In the genomic region with DNA sequence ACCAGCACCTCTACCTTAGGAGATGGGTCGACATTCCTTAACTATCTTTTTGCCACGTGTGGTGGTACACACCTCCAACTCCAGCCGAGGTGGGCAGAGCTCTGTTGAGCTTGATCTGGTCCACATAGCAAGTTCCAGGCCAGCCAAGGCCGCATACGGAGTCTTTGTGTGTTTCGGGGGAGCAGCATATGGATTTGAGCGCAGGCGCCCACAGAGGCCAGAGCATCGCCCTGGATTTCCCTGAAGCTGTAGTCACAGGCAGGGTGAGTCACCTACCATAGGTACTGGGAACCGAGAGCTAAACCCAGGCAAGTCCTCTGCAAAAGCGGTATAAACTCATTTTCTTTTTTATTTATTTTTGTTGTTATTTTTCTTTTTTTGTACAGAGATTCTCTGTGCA, we compare ENCODE assay signal across 9 mouse cellular contexts. TPM values are rescaled to one million over a fixed set of nuclear protein-coding genes. Genes with fewer than 3 reads are reported as not detected.
DNase-seq lines count a peak whose midpoint lies in the region; ATAC-seq lines count a peak whose summit lies in the region.
"Had no signal": no experiment of that assay in that cellular context is flagged by ENCODE, and none has a peak within 500 bp of the region (broad histone marks: within the 10 kb centered on the region; RNA-seq: fewer than 3 reads in every experiment).

No protein-coding gene starts in this region.

- H3K9ac ChIP-seq in heart, embryonic 14.5 days (ENCODE audit: low read length) = peak overlapping the region; percentile 23
- H3K9ac ChIP-seq in midbrain, embryonic 15.5 days = no peak overlapping the region
- no peak overlapping the region for H3K9ac ChIP-seq in hindbrain, embryonic 15.5 days
- no peak overlapping the region for H3K9ac ChIP-seq in neural tube, embryonic 15.5 days (replicated peaks)

- H3K4me3 ChIP-seq in heart, embryonic 14.5 days (ENCODE audit: control insufficient read depth in 1 of 2, insufficient read depth in 1 of 2, low read depth in 1 of 2, low read length in 2 of 2) = 0 out of 4 replicates have a peak overlapping the region, but pooled peaks of 1 of the 2 experiments have one; percentile 10
- H3K4me3 ChIP-seq in midbrain, embryonic 10.5 days = no peak overlapping the region
- H3K4me3 ChIP-seq in midbrain, embryonic 15.5 days = no peak overlapping the region
- H3K4me3 ChIP-seq in hindbrain, embryonic 15.5 days = no peak overlapping the region
- H3K4me3 ChIP-seq in neural tube, embryonic 15.5 days (replicated peaks) = no peak overlapping the region

- peaks cover 4% of the 10 kb centered on the region; the same call in 1 of the 2 replicates for H3K9me3 ChIP-seq in heart, embryonic 14.5 days (ENCODE audit: control insufficient read depth, low read length)
- H3K9me3 ChIP-seq in midbrain, embryonic 10.5 days (replicated peaks) = peaks cover 8% of the 10 kb centered on the region; the same call in 1 of the 2 replicates
- H3K9me3 ChIP-seq in midbrain, embryonic 15.5 days = no peaks in the 10 kb centered on the region
- H3K9me3 ChIP-seq in hindbrain, embryonic 15.5 days = no peaks in the 10 kb centered on the region
- no peaks in the 10 kb centered on the region for H3K9me3 ChIP-seq in neural tube, embryonic 15.5 days (replicated peaks)

- H3K4me1 ChIP-seq in heart, embryonic 14.5 days (ENCODE audit: control insufficient read depth in 2 of 2, insufficient read depth in 2 of 2, low read length in 2 of 2) = peaks cover 39 to 80% of the 10 kb centered on the region in 2 experiments
- H3K4me1 ChIP-seq in midbrain, embryonic 10.5 days = peaks cover 53% of the 10 kb centered on the region
- peaks cover 31% of the 10 kb centered on the region for H3K4me1 ChIP-seq in midbrain, embryonic 15.5 days
- H3K4me1 ChIP-seq in hindbrain, embryonic 15.5 days (replicated peaks) = peaks cover 41% of the 10 kb centered on the region
- peaks cover 38% of the 10 kb centered on the region for H3K4me1 ChIP-seq in neural tube, embryonic 15.5 days

- H3K27ac ChIP-seq in heart, embryonic 14.5 days (replicated peaks in 1 of 2; ENCODE audit: control insufficient read depth in 1 of 2, insufficient read depth in 1 of 2, low read depth in 2 of 2, low read length in 2 of 2) = peak overlapping the region; percentile 78 to 90
- peak overlapping the region; percentile 66 for H3K27ac ChIP-seq in midbrain, embryonic 10.5 days (replicated peaks)
- H3K27ac ChIP-seq in midbrain, embryonic 15.5 days = no peak overlapping the region
- 0 out of 2 replicates have a peak overlapping the region, but pooled peaks have one; percentile 19 for H3K27ac ChIP-seq in hindbrain, embryonic 15.5 days (replicated peaks)
- H3K27ac ChIP-seq in neural tube, embryonic 15.5 days (replicated peaks) = peak overlapping the region; percentile 64

- WGBS in heart, embryonic 14.5 days = 71% methylated on average over 11 of the region's 11 CpGs
- WGBS in midbrain, embryonic 10.5 days = 84% methylated on average over 11 of the region's 11 CpGs
- 86% methylated on average over 11 of the region's 11 CpGs for WGBS in midbrain, embryonic 15.5 days
- 89% methylated on average over 11 of the region's 11 CpGs for WGBS in hindbrain, embryonic 15.5 days
- 92% methylated on average over 11 of the region's 11 CpGs for WGBS in neural tube, embryonic 15.5 days

- peaks cover 79% of the 10 kb centered on the region for H3K36me3 ChIP-seq in heart, embryonic 14.5 days (ENCODE audit: control insufficient read depth, insufficient read depth, low read length)
- peaks cover 100% of the 10 kb centered on the region for H3K36me3 ChIP-seq in midbrain, embryonic 10.5 days
- H3K36me3 ChIP-seq in midbrain, embryonic 15.5 days (replicated peaks) = peaks cover 18% of the 10 kb centered on the region; the same call in 1 of the 2 replicates
- H3K36me3 ChIP-seq in hindbrain, embryonic 15.5 days = peaks cover 56% of the 10 kb centered on the region
- H3K36me3 ChIP-seq in neural tube, embryonic 15.5 days = peaks cover 75% of the 10 kb centered on the region

- no peaks in the 10 kb centered on the region for H3K27me3 ChIP-seq in heart, embryonic 14.5 days (ENCODE audit: control insufficient read depth, insufficient read depth, low read length)
- no peaks in the 10 kb centered on the region for H3K27me3 ChIP-seq in midbrain, embryonic 10.5 days (ENCODE audit: low read depth, poor library complexity, severe bottlenecking)
- H3K27me3 ChIP-seq in midbrain, embryonic 15.5 days (replicated peaks) = no peaks in the 10 kb centered on the region
- H3K27me3 ChIP-seq in hindbrain, embryonic 15.5 days = no peaks in the 10 kb centered on the region
- no peaks in the 10 kb centered on the region for H3K27me3 ChIP-seq in neural tube, embryonic 15.5 days (replicated peaks)

- no peak for ATAC-seq in heart, embryonic 14.5 days (ENCODE audit: insufficient number of reproducible peaks, insufficient read depth, low FRiP score, low read depth)
- ATAC-seq in midbrain, embryonic 15.5 days (replicated peaks) = no peak
- no peak for ATAC-seq in hindbrain, embryonic 15.5 days (ENCODE audit: low FRiP score, low read depth)
- no peak for ATAC-seq in neural tube, embryonic 15.5 days (ENCODE audit: low FRiP score)
- no peak for ATAC-seq in cerebellum, adult (ENCODE audit: insufficient number of reproducible peaks, low FRiP score, low TSS enrichment)
- ATAC-seq: inflammation-experienced regulatory T-cells, adult 6 months had no signal

- intact Hi-C loops in heart, postnatal 14 days (cut with DNase I) = no loop called here

- H3K4me2 ChIP-seq in heart, embryonic 14.5 days (ENCODE audit: low read length) = peak overlapping the region; percentile 34
- H3K4me2 ChIP-seq in midbrain, embryonic 15.5 days = no peak overlapping the region
- H3K4me2 ChIP-seq in hindbrain, embryonic 15.5 days = no peak overlapping the region
- no peak overlapping the region for H3K4me2 ChIP-seq in neural tube, embryonic 15.5 days

- DNase-seq in heart, postnatal 14 days = no peak
- no peak for DNase-seq in midbrain, embryonic 10.5 days (ENCODE audit: low spot score)
- no peak for DNase-seq in frontal cortex, postnatal 25 days (ENCODE audit: low spot score in 2 of 2)

RNA-seq across cellular contexts. Expression of a gene that starts 23.0 kb away (rescaled TPM):
- polyA plus RNA-seq in heart, embryonic 14.5 days (2014; fragmentation: Nextera tagmentation; extraction: Ambion mirVana) = 83.0 and 95.1 TPM in 2 replicates
- 10 to 100 TPM; 62.3 to 67.3 TPM for total RNA-seq in heart, postnatal 14 days (2021)
- 128 and 162 TPM in 2 replicates for polyA plus RNA-seq in midbrain, embryonic 10.5 days (2016; fragmentation: Nextera tagmentation; extraction: Ambion mirVana)
- 284 and 297 TPM in 2 replicates for polyA plus RNA-seq in midbrain, embryonic 15.5 days (2015; fragmentation: Nextera tagmentation; extraction: Ambion mirVana)
- 229 and 234 TPM in 2 replicates for polyA plus RNA-seq in hindbrain, embryonic 15.5 days (2015; fragmentation: Nextera tagmentation; extraction: Ambion mirVana)
- 178 and 216 TPM in 2 replicates for polyA plus RNA-seq in neural tube, embryonic 15.5 days (2015; fragmentation: Nextera tagmentation; extraction: Ambion mirVana)

RNA-seq across cellular contexts. Expression of a gene that starts 29.0 kb away (rescaled TPM):
- polyA plus RNA-seq in heart, embryonic 14.5 days (2014; fragmentation: Nextera tagmentation; extraction: Ambion mirVana) = 56.1 and 60.6 TPM in 2 replicates
- total RNA-seq in heart, postnatal 14 days (2021) = 10 to 100 TPM; 52.8 to 55.6 TPM
- 56.3 and 58.7 TPM in 2 replicates for polyA plus RNA-seq in midbrain, embryonic 10.5 days (2016; fragmentation: Nextera tagmentation; extraction: Ambion mirVana)
- polyA plus RNA-seq in midbrain, embryonic 15.5 days (2015; fragmentation: Nextera tagmentation; extraction: Ambion mirVana) = 47.9 and 54.9 TPM in 2 replicates
- 45.7 and 51.6 TPM in 2 replicates for polyA plus RNA-seq in hindbrain, embryonic 15.5 days (2015; fragmentation: Nextera tagmentation; extraction: Ambion mirVana)
- polyA plus RNA-seq in neural tube, embryonic 15.5 days (2015; fragmentation: Nextera tagmentation; extraction: Ambion mirVana) = 43.1 and 46.3 TPM in 2 replicates
